Mouse (Mus musculus) spleen, postnatal 4 days (tissue): Measurements from ENCODE around the gene Asna1.

Source experiments
- DNase-seq, 2 experiments: peaks; one replicate each; pipeline ENCODE4 v3.0.0; 2022; ENCODE audit warnings: low spot score in 2 of 2

The Asna1 gene

DNA sequence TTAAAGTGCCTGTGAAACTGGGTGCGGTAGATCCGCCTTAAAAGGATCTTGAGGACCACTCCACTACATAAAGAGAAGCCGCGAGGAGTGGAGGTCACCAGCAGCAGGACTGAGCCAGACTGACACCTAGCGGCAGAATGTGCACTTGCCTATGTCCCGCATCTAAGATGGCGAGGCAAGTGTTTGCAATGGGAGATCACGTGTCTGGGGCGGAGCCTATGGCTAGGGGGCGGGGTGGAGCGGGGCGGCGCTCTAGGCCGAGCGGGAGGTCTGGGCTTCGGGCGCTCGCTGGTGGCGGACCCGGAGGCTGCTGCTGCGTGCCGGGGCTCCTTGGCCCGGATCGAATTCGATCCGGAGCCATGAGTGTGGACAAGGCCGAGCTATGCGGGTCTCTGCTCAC lies 34.7 kb downstream of the Asna1 start, which contains the start of gene Hook2:
TSS of gene Hook2 (plus strand) at position 255 of the 400 bp plus-strand sequence.
- DNase-seq: peak; percentile 98

DNA sequence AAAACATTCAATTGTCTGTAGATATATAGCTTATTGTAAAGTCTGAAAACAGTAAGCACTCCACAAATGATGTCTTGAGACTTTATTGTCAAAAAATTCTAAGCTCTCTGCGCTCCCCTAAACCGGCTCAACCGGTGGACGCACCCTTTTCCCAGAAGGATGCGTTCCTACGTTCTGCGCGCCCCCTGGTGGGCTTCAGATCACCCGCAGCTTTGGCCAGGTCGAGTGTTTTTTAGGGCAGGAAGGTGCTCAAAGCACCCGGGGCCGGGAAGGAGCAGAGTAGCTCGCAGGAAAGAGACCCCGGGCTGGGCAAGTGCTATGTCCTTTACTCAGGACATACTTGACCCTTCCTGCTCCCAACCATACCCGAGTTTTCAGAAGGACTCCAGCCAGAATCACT lies 35.3 kb downstream of the Asna1 start:
- DNase-seq: peak; percentile 95 to 98

DNA sequence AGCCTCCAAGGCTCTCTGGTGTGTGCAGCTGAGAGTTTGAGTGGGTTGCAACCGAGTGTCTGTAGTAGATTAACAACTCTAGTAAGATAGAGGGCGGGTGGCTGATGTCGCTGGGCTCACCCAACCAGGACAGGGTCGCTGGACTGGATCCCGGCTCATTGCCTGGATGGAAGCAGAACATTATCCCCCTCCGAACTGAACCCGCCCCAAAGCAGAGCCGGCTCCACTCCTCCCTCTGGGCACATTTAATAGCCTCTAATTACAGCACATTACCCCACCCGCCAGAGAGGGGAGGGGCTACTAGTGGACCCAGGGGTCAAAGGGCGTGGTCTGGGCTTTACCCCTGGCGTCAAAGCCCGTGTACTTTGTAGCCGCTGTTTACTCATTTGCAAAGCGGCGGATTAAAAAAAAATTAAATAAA lies 35.8 kb downstream of the Asna1 start:
- peak; percentile 45 to 69 for DNase-seq

DNA sequence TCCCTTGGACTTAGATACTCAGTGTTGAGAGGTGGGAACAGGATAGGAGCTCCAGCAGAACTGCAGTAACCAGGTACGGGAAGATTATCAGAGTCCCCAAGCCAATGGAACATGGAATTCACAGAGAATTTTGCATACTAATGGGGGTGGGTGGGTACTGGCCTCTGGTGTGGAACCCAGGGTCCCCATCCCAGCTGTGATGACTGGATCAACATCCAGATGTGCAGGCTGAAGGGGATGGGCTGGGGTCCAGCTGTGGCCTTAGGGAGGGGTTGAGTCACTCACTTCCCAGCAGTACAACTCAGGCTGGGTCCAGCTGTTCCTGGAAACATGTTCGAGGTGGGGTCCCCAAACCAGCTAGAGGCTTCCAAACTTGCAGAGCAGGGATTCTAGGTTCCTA lies 37.2 kb downstream of the Asna1 start:
- DNase-seq: peak in 1 of 2 experiments; percentile 63

DNA sequence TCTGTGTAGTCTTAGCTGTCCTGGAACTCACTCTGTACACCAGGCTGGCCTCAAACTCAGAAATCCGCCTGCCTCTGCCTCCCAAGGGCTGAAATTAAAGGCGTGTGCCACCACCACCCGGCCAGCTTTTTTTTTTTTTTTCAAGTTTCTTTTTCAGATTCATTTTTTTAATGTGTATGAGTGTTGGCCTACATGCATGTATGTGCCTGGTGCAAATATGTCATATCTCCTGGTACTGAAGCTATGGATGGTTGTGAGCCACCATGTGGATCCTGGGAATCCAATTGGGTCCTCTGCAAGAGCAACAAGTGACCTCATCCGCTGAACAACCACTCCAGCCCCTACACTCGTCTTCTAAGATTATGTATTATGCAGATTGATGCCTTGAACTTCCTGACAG lies 37.7 kb downstream of the Asna1 start:
- DNase-seq: no peak

DNA sequence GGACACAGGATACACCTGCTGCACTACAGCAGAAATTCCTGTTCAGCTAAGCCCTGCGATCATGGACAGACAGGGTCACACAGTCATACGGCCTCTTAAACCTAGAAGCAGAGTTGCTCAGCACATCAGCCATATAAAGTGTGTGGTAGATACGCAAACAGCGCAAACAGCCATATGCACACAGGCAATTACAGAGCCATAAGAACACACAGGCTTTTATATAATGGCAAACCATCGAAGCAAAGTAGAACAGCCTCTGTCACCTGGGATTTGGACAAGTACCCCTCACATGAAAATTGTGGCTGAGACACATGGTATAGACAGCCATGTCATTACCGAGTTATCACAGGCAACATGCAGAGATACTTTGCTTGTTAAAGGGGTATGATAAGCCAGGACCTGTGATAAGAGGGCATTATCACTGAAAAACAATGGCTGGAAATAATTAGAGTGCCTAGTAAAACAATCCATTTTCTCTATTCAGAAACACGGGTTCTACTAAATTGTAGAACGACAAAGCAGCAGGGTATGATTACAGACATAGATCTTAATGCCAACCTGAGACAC lies 38.6 kb downstream of the Asna1 start:
- no peak for DNase-seq

DNA sequence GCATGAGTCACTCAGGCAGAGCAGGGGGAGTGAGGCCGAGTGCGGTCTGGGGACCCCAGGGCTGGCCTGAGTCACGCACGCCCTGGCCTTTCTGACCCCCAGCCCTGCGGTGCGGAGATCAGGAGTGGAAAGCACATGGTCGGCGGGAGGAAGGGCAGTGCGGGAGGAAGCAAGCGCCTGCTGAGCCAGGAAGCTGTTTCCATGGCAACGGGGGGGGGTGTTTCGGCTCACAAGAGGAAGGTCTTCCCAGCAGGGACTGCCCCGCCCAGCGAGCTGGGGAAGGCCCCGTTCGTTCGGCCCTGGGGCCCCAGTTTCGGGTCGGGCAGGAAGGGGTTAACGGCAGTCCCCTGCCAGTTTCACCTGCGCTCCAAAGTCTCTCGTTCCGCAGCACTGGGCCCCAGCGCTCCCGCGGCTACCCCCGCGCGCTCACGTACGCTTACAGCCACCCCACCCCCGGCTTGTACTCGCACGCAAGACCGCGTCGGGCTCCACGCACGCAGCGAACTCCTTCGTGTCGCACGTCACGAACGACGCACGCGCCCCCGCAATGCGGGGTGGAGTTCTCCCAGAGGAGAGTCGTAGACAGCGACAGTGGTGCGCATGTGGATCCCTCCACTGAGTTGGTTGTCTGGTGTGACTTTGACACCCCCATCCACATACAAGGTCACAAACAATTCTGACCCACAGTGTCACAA lies 39.2 kb downstream of the Asna1 start:
- peak; percentile 88 to 94 for DNase-seq

DNA sequence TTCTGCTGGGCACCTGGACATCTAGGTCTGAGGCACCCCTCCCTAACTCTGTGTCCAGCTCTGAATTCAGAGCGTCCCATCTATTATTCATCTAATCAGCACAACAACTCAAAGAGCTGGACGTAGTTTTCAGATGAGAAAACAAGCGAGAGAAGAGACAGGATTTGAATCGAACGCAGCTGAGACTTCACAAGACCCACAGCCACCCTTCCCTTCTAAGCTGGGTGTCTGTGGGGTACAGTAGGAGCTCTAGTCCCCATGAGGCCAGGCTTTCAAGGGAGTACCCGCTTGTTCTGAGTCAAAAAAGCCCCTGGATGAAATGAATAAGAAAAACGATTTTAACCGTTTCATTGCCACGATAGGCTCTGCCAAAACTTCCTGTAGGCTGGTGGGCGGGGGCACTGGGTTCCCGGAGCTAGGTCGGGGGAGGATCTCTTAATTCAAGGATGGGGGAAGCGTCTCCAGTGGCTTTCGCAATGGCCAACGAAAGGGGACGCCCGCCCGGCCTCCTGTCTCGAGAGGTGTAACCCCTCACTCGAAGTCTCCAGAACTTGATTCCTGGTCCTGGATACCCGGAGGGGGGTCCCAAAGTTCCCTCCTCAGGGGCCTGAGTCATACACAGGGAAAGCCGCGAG lies 39.9 kb downstream of the Asna1 start:
- peak in 1 of 2 experiments; percentile 50 for DNase-seq

DNA sequence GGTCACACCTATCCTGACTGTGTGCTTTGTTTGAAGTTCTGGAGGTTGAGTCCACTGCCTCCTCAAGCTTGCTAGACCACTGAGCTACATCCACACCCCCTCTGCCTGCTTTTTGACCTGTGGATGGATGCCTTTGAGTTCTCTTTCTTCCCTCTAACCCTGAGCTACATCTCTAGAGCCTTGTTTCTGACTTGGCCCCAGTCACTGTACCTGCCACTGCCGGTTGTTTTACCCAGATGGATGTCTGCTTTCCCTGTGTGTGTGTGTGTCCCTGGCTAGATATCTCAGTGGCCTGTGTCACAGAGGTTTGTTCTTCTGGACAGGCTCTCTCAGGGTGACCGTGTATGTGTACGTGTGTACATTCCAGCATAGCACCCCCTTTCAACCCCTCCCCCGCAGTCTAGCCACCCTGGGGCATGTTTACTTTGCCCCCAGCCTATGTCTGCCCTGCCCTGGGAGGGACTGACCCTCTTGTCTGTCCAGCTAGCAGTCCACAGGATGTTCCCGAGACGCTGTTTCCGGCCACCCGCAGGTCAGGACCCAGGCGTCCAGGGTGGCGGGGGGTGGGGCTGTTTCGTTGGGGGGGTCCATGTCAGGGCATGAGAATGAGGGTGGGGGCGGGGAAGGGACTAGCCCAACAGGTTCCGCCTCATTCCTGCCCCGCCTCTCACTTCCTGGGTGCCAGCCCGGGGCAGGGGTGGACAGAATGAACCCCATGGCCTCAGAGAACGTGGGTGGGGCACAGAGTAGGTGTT lies 40.6 kb downstream of the Asna1 start:
- peak in 1 of 2 experiments; percentile 66 for DNase-seq

DNA sequence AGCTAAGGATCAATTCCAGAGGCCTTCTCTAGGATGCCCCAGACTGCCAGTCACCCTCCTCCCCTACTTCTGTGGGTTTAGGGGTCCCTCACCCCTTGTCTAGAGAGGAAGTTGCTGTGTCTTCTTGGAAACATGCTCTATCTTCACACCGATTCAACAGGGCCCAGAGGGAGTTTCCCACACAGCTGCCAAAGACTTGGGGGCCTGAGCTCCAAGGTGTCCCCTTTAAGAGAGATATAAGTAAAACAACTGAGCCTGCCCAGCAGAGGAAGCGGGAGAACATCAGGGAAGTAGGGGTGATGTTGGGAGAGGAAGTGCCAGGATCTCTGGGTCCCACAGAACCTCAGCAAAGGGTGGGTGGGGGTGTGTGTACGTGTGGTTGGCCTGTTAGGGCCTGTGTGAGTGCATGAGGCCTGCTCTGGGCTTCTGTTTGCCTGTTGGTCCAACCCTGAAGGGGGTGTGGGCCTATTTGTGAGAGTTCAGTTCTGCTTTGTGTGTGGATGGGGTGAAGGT lies 42.5 kb downstream of the Asna1 start:
- peak; percentile 28 to 63 for DNase-seq

DNA sequence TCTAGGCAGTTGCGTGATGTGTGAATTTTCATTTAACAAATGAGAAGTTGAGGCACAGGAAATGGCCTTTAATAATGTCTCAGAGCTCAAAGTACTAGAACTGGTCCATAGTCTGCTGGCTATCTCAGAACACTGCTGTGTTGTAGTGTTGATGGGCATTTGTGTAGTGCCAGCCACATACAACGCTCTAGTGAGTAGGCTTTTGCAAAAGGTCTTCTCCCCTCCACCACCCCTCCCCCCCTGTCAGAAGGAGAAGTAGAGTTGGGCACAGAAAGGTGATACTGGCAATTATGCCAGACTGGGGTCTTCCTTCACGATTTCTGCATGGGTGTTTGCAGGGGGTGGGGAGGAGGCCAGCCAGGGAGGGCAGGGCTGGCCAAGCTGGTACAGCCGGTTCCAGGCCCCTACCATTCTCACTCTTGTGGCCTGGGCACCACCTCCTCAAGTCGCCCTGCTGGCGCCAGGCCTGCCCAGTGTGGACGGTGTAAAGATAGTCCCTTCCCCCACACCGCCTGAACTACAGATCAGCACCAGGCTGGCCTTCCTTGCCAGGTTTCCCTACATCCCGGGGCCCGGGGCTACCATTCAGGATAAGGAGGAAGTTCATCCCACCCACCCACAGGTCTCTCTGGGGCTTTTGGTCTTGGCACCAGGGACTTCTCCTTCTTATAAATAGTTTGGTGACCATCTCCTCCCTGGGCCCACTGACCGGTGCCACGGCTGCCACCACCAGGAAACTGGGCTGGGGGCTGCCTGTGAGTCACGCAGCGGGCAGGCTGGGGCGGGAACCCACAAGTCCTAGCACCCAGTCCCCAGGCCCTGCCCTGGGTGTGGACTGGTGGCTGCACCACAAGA lies 43.2 kb downstream of the Asna1 start:
- DNase-seq: peak in 1 of 2 experiments; percentile 64

DNA sequence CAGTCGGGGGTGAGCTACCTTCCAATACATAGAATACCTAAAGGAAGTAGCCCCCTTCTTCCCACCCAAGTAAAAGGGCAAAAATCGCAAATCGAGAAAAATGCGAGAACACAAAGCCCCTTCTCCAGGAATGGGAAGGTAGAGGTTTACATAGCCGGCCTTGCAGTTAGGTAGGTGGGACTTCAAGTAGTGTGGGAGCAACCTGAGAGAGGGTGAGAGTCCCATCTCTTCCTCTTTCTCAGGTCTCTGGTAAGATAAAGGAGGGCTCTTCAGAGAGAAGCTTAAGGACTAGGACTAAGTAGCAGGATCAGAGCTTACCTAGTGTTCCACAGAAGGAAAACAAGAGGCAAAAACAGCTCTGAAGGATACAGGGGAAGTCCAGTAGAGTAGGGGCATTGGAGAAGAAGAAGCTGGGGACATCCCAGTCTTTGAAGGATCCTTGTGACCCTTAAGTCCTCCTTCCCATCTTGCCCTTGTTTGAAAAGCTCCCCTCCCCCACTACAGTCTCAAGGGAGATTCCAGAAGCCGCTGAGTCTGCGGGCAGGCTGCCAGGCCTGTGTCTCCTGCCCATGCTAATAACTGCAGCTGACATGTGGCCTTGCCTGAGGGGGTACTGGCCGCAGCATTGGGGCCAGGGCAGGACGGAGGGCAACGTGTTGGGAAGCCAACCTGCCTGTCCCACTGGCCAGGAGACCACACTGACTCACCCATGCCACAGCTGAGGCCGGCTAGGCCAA lies 44.3 kb downstream of the Asna1 start:
- DNase-seq: peak; percentile 65 to 79

DNA sequence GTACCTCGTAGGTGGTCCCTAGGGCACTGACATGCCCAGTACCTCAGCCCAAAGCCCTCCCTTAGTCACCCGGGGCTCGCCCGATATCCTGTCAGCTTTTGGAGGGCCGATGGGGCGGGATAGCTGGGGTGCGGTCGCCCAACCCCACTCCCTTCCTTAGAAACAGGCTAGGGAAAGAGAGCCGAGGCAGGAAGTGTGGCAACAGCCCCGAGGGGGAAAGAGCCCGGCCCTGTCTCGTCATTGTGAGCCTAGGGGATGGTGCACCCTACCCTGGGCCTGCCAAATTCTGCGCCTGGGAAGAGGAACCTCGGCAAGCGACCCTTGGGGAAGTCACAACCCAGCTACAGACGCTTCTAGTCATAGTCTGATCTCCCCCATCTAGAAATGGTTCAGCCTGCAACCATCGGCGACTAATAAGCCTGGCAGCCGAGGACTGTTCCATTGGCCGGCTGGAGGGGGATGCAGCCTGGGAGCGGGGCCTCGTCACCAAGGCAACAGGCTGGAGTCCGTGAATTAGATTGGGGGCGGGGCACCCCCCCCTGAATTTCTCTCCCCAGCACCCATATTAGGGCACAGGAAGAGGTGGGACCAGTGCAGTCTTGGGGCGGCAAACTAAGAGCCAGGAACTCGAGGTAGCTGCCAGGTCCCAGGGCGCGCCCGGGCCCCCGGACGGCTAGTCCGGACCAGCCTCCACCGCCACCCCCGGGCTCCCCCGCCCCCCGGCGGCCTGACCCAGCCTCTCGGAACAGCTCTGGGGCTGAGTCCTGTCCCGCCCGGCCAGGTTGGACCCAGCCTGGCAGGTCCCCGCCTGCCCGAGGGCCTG lies 45.3 kb downstream of the Asna1 start:
- peak; percentile 92 to 93 for DNase-seq

DNA sequence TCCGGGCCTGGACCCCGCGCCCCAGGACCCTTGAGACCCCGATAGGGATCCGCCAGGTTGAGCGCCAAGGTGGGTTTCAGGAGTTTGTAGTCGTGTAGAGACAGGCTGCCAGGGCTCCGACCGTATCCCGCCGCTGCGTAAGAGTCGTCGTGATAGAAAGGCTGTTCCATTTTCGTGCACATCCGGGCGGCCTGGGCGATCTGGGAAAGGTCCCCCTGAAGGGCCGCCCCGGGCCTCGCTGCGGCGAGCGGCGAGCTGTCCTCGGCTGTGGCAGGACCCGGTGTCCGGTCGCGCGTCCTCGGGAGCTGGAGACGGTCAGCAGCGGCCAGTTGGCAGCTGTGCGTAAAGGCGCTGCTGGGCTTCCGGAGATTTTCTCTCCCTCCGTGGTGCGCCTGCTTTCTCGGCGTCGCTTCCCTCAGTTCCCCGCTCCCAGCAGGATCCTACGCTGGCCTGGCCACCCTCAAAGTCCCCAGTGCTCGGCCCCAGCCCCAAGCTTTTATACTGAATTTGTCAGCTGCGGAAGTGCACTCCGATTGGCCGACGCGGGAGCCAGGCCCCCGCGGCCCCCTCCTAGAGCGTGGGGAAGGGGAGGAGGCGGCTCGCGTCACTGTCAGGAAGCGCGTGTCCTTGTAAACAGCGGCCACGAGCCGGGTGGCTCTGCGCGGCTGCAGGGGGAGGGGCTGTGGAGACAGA lies 46.7 kb downstream of the Asna1 start, which contains the start of gene Junb:
TSS of gene Junb (minus strand) at position 471 of the 693 bp plus-strand sequence.
- DNase-seq: peak; percentile 86 to 94

DNA sequence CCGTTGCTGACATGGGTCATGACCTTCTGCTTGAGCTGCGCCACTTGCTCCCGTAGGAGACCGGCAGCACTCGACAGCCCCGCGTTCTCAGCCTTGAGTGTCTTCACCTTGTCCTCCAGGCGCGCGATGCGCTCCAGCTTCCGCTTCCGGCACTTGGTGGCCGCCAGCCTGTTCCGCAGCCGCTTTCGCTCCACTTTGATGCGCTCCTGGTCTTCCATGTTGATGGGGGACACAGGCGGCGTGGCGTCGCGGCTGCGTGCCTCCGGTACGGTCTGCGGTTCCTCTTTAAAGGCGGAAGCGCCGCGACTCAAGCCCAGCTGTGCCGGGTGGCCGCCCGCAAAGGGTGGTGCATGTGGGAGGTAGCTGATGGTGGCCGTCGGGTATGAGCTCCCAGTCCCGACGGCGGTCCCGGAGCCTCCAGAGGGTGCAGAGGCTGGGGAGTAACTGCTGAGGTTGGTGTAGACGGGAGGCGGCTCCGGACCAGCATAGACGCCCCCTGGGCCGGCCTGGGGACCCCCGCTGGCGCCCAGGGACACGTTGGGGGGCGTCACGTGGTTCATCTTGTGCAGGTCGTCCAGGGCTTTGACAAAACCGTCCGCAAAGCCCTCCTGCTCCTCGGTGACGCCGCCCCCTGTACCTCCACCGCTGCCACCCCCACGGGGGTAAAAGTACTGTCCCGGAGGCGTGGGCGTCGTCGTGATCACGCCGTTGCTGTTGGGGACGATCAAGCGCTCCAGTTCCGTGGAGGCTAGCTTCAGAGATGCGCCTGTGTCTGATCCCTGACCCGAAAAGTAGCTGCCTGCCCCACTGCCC lies 47.4 kb downstream of the Asna1 start:
- DNase-seq: peak; percentile 76 to 89

DNA sequence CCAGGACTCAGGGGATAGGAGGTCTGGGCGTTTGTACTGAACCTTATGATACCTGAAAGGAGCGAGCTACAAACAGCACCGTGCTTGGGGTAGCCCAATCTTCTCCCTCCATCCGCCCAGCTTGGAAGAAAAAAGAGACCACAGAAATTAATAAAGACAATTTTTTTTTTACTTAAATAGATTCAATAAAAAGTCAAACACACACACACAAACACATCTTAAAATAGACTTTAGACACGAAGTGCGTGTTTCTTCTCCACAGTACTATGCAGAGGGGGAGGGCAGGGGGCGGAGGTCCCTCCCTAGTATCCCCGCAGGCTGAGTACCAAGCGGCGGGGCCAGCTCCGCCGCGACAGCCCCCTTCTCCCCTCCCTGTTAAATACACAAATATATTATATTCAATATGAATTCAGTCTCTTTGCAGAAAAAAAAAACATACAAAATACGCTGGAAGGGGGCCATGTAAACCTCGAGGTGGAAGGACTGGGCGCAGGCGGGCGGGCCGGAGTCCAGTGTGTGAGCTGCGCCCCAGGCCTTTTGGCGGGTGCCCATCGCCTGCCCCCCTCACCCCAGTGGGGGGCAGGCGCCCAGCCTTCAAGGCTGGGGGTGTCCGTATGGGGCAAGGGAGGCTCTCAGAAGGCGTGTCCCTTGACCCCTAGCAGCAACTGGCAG lies 48.2 kb downstream of the Asna1 start:
- DNase-seq: no peak

DNA sequence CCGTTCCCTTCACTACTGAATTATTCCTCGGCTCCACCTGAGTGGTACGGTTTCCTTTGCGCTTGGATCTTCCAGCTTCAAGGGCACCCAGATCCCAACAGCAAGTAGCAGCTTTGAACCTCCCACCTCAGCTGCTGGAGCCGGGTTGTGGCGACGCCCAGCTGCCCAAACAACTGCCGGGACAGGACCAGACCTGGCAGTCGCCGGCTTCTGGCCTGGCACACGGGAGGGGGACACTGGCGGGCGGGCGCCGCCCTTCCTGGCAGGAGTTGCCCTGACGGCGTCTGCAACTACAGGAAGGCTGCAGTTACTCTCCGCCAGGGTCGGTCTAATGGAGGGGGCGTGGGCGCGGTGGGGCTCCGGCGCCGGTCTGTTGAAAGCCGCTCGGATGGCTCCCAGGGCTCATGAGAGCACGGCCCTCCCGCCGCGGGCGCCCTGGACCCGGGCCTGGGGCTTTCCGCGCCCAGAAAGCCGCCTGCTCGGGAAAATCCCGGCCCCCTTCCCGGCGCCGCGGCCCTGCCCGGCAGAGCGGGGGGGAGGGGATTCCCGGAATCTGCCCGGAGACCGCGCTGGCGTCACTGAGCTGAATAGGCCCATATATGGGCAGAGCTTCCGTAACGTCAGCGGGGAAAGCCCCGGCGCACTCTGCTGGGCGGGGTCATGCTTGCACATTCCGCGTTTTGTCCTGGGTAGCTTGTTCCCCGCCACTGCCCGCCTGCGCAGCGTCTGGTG lies 48.9 kb downstream of the Asna1 start:
- peak; percentile 95 to 97 for DNase-seq
